Mouse (Mus musculus) urinary bladder, postnatal 36 days (tissue): Measurements from ENCODE around the gene Akr1b10.
"Not testable (repeated sequence)": the region's sequence is repeated elsewhere in the genome, so short reads cannot be mapped to it uniquely, and the experiment has no call there.

Experiments
- DNase-seq, 2 experiments: peaks; one replicate each; pipeline ENCODE4 v3.0.0; 2022; ENCODE audit warnings: low spot score in 2 of 2, mixed read lengths in 1 of 2

Gene Akr1b10

GRCm38 (mm10) chr6:34371700-34372351 lies 12.2 kb upstream of the Akr1b10 start:
- peak; percentile 77 to 78 for DNase-seq

GRCm38 (mm10) chr6:34373841-34374240 lies 10.2 kb upstream of the Akr1b10 start:
- DNase-seq = no peak

DNA sequence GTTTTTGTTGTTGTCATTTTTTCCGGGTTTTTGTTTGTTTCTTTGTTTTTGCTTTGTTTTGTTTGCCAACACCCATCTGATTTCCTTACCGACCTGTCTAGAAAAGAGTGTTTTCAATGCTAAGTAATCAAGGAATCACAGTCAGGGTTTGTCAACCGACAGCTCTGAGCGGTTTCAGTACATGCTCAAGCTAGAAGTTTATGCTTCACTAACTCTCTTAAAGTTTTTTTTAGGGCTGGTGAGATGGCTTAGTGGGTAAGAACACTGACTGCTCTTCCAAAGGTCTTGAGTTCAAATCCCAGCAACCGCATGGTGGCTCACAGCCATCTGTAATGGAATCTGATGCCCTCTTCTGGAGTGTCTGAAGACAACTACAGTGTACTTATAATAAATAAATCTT lies 8.1 kb upstream of the Akr1b10 start:
- DNase-seq = not testable (repeated sequence)

DNA sequence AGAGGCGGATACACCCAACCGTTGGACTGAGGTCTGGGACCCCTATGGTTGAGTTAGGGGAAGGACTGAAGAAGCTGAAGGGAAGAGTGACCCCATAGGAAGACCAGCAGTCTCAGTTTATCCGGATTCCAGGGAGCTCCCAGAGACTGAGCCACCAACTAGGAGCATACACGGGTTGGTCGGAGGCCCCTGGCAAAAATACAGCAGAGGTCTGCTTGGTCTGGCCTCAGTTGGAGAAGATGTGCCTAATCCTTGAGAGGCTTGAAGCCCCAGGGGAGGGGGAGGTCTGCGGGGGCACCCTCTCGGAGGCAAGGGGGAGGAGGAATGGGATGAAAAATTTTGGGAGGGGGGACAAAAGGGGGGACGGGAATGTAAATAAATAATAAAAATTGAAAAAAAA lies 617 bp upstream of the Akr1b10 start:
- DNase-seq = no peak

GRCm38 (mm10) chr6:34384701-34385370 lies 818 bp downstream of the Akr1b10 start:
- peak; percentile 26 to 72 for DNase-seq

- DNase-seq = no peak
Measured at GRCm38 (mm10) chr6:34388420-34389156, 4.6 kb downstream of the Akr1b10 start.

DNA sequence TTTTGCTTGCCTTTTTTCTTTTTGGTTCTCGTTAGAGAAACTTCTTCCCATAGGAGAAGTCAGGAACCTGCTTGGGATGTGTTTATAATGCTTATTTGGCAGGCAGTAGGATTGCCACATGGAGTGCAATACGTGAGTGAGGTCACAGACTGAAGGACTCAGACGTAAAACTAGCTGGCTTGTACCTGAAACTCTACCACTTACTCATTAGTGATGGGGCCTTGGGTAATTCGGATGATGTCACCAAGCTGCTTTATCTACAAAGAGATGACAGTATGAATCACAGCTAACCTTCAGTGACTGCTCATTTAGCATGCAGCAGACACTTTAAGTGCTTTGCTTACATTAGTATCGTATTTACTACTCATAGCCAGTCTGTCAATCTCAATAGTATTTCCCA lies 11.9 kb downstream of the Akr1b10 start:
- no peak for DNase-seq

GRCm38 (mm10) chr6:34398431-34398830 lies 14.4 kb downstream of the Akr1b10 start:
- no peak for DNase-seq

DNA sequence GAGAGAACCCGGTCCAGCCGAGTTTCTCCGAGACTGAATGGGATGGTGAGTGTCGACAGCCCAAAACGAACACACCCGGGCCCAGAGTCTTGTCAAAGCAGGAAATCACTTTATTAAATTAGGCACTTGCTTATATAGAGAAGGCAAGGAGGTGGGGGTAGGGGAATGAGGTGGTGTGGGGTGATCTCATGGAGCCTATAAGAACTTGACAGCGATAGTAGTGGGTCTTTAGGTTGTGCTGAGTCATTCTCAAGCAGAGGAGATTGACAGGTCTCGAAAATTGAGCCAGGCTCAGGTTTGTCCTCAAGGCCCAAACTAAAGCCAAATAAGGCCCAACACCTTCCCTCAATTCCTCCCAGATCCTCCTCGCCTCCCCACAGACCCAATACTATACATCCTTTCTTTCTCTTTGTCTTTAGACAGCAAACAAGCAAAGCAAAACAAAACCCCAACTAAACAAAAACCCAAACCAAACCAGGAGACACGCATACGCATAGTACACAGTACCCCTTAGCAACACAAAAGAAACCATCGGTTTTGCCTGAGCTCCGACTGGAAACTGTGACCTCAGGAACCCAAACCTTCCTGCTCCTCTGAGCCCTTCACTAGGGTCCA lies 15.7 kb downstream of the Akr1b10 start:
- DNase-seq = no peak

- no peak for DNase-seq
Measured at GRCm38 (mm10) chr6:34400696-34401095, 16.7 kb downstream of the Akr1b10 start.

DNA sequence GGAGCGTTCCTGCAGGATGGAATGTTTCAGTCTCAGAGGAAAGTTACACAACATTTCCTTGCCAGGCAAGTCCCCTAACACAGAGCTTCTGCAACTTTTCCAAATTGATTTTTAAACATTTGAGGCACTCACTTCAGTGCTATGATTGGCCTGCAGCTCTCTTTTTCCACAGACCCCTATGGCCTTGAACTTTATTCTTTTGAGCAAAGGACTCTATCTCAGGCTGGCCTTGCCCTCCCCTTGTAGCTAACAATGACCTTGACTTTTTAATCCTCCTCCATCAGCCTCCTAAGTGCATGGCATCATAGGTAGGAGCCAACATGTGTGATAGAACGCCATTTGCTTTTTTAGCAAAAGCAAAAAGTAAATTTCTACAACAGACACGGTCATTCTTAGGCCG lies 22.7 kb downstream of the Akr1b10 start:
- no peak for DNase-seq

DNA sequence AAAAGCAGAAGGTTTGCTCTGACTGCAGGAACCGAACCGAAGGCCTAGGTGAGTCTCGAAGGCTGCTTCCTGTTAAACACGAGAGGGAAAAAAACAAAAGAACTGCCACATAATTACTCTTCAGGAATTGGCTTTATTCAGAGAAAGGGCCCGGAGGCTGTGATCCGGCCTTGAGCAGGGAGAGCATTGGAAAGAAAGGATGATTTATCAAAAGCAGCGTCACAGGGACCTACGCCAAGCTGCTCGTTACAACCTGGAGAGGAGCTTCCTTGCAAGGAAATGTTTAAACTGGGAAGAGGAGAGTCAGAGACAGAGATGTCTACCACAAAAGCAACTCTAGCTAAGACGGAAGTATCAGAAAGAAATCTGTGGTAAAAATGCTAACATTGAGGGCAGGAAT lies 23.4 kb downstream of the Akr1b10 start:
- no peak for DNase-seq

DNA sequence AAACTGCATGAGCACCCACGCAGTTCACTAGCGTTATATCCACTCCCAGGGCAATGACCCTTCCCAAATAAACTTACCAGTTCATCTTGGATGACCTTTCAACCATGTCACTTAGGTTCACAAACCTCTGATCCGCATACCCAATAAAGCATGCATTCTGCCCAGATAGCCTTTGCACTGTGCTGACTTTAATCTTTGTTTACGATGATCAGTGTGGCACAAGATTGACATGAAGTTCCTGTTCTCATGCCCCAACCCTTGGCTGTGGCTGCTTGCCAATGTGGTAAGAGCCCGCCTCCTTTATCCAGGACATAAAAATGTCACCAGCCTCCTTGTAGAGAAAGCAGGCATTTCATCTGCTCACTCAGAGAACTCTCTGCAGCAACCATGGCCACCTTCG lies 28.0 kb downstream of the Akr1b10 start, which contains the start of gene Akr1b7:
Gene Akr1b7 (plus strand): TSS at position 312 of the 400 bp plus-strand sequence.
- peak; percentile 8 to 34 for DNase-seq

GRCm38 (mm10) chr6:34412688-34413087 lies 28.7 kb downstream of the Akr1b10 start:
- no peak for DNase-seq

GRCm38 (mm10) chr6:34413386-34413785 lies 29.4 kb downstream of the Akr1b10 start:
- DNase-seq = not testable (repeated sequence)

DNA sequence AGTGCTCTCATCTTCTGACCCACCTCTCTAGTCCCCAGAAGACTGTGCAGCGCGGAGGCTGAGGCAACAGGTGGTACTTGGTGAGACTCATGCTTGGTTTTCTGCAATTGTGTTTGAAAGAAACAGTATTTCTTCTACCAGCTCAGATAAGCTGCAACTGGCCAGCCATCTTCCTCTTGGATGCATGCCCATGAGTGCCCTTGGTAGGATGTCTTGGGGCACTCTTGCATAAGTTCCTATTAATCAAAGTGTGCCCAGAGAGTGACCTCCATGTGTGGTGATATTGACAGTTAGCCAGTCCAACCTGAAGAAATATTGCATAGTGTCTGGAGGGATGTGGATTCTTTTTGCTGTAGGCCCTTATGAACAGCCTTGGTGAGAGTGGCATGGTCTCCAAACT lies 32.5 kb downstream of the Akr1b10 start:
- no peak for DNase-seq

DNA sequence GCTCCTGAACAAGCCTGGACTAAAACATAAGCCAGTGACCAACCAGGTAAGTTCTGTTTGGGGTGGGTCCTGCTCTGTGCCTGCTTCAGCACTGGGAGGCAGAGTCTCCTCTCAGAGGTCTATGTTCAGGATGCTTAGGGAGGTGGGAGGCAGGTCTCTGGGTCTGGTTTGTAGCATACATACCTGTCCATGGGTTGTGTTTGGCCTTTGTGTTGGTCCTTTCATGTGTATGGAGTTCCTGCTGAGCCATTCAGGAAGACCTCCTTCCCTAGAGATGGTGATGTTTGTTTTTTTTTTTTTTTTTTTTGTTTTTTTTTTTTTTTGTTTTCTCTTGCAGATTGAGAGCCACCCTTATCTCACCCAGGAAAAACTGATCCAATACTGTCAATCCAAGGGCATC lies 35.1 kb downstream of the Akr1b10 start:
- no peak for DNase-seq

- DNase-seq = no peak
Measured at GRCm38 (mm10) chr6:34439006-34439405, 55.0 kb downstream of the Akr1b10 start.

DNA sequence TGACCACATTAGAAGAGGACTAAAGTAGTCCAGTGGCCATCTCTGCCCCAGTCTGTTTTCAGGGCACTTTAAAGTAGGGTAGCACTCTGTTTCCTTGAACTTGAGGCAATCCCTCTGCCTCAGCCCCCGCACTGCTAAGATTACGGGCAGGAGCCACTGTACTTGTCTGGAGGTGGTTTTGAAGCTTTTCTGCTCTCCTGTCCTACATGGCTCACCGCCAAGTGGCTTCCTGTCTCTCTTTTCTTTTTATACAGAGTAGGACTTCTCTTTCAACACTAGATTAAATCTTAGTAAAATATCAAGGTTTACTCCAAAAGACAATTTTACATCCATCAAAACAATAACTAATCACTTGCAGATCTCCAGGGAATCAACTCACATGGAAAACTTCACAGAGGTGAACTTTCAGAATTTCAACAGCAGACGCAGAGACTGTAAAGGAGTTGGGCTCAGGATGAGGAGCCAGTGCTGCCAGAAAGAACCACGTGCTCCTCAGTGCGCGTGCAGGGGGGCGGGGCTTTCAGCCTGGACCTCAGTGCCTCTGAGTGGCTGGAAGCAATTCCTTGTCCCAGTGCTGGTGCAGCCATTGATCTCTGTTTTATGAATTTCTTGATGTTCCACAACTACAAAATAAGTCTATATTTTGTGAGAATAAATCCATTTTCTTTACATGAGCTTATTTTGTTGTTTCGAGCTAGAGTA lies 57.7 kb downstream of the Akr1b10 start:
- peak in 1 of 2 experiments; percentile 38 for DNase-seq

GRCm38 (mm10) chr6:34443791-34444190 lies 59.8 kb downstream of the Akr1b10 start:
- no peak for DNase-seq
